Mouse (Mus musculus) mature B cell (primary cell): ENCODE data around the gene Plb1.

ENCODE experiments used
- in situ Hi-C: fragments of 300-500 bp; cut with MboI; formaldehyde crosslinking; loops from 2 replicates; pipeline ENCODE4 v1.14.3; 2019

The Plb1 gene

DNA sequence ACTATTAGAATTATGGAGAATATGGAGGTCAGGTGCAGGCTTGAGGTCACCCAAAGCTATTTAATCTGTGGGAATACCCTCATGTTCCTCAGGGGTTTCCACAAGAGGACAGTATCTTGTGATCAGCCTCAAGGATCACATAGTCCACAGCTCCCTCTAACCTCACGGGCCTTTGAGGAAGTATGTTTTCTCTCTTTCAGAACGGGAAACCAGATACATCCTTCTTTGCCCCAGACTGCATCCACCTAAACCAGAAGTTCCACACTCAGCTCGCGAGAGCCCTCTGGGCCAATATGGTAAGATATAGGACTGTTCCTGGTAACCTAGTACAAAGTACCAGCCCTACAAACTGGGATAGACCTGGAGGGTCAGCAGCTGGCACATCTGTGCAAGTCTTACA, 100.1 kb downstream of the Plb1 start:
- in situ Hi-C loops = no loop called here

DNA sequence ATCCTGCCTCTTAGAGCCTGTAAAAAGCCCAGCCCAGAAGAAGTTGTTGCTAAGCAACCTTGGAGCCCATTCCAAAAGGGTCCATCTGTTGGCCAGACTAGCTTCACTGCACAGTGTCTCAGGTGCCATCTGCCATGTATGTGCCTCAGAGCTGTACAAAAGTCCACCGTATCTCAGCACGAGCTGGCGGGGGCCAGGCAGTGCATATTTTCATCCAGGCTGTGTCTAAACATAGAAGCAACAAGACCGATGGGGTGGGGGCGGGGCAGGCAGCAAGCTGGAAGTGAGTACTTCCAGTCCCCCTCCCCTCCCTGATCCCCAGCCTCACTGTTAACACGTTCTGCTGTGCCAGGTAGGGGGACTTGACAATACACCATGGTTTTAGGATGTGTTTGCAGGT, 102.7 kb downstream of the Plb1 start:
- in situ Hi-C loops = no loop called here

DNA sequence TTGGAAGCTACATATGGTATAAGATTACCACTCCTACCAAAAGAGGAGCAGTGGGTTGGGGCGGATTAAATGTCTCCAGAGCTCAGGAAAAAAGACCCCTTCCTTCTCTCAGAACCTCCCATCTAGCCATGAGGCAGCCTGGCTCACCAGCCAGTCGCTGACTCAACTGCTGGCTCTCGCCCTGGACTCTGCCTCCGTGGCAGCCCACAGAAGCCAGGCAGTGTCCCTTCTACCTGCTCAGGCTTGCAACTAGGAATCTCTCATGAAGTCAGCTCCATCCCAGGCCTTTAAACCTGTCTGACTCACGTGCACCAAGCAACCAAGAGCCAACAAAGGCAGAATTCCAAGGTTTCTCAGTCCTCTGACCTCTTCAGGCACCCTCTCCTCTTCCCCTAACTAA, 103.6 kb downstream of the Plb1 start:
- in situ Hi-C loops = no loop called here

DNA sequence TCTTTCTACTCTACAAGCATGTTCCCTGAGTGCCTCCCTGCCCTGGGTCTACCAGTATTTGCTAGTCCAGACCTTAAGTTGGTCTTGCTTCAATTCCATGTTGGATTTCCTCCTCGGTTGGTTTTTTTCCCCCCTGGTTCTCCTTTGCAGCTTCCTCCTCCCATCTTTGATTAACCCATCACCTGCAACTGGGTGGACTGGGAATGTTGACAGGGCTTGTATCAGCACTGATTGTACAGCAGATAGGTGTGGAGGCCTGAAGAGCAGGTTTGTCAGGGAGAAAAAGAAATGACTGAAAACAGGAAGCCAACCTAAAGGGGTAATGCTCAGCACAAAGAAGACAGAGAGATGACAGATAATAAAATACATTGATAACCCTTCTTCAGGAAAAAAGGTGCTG, 104.8 kb downstream of the Plb1 start:
- in situ Hi-C loops = no loop called here

DNA sequence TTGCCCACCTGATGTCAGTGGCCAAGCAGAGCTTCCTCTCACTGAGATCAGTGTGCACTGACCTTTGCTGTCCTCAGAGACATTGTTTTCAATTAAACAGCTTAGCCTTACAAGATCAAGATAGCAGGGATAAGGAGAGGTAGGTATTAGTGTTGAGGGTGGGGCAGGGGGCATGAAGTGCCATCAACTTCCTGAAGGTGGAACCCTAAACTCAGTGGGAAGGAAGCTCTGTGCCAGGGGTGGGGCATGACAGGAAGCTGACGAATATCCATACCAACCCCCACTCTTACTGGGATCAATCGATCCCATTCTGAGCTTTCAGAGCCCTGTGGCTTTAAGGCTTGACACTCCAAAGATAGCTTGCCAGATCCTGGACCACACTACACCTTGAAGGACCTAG, 105.8 kb downstream of the Plb1 start:
- in situ Hi-C loops = no loop called here

DNA sequence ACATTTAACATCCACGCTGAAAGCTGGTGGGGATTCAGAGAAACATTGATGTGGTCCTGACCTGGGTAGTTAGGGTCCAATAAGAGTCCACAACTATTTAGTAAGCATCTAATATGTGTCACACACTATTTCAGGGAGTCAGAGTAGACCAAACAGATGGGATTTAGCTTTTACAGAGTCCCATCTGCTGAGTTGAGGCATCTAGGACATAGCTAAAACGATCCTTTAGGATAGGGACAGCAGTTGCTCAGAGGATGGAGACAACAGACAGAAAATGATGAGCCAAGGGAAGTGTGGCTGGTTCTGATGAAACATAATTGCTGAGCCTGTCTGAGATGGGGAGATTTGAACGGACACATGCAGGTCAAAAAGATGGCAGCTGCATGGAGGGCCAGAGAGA, 106.3 kb downstream of the Plb1 start:
- in situ Hi-C loops = no loop called here

DNA sequence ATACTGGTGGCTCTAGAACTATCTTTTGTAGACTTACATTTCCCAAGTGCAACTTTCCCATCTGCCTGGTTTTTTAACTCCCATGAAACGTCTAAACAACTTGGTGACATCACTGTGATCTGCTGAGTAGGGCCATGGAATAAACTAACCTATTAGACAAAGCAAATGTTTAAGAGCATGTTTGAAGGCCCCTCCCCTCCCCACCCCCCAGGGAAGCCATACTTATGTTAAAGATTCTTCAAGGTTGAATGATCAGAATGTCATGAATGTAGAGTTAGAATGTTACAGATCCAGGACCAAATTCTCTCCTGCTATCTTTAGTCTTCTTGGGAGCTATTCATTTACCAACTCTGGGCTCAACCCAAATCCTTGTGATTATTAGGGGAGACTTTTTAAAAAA, 107.7 kb downstream of the Plb1 start:
- in situ Hi-C loops = no loop called here

DNA sequence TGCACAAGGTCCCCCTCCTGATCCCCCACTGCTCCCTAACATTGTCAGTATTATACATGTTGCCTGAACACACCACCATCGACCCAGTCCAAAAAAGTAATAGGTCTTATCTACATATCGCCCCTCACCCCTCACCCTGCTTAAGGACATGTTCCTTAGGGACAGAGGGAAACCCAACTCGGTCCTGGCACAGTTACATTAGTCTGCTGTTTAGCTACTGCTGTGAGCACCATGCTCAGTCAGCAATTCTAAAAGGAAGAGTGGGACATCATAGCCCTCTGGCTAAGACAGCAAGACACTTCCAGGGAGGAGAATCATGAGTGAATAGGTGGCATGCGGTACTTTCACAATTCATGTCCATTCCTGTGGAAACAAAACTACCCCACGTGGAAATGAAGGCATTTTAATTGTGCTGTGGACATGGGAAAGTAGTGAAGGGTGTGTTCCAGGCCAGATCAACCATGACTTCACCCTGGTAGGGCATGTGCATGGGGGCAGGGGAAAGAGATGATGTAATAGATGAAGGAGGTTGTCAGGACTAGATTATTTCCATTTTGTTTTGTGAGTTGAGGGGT, 110.3 kb downstream of the Plb1 start:
- in situ Hi-C loops = no loop called here

DNA sequence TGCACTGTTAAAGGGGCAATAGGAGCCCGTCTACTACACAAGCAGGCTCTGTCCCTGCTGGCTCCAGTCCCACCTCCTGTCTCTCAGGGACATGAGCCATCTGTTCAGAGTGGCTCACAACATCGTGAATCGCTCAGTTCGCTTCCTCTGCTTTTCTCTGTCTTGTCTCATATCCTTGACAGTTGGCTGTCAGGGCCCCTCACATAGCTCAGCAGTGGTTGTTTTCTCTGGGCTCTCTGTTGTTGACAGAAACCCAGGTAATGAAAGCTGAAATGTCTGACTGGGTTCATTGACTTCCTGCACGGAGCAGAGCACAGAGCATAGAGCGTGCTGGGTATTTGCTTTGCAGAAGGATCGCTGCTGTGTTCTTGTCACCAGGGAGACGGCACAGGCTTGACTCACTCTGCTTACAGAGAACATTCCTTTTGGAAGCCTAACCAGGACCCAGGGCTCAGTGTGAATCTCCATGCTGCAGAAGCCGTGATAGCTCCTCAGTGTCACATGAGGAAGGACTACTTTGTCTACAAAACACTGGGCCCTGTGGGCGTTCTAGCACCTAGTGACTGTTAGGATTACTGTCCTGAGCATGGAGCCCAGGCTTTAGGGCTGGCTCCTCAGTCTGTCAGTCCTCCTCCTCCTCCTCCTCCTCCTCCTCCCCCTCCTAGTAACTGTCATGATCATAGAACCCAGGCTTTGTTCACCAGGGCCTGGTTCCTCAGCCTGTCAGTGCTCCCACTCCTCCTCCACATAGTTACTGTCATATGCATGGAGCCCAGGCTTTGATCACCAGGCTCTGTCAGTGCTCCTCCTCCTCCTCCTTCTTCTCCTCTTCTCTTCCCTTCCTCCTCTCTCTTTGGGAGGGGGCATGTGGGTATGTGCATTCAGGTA, 113.8 kb downstream of the Plb1 start:
- in situ Hi-C loops = no loop called here

DNA sequence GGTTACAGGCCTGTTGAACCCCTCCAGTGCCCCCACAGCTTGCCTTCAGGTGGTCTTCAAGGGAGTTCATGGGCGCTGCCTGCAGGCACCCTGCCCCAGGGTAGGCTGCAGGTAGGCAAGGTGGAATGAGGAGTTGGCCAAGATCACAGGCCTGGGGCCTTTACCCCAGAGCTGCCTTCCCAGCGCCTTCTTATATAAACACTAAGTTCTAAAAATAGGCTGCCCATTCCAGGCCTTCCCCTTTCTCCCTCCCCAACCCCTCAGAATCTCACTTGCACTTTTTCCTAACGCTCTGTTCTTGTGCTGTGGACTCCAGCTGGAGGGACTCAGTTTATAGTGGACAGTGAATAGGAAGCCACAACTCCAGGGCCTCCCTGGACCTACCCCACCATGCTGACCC, 117.2 kb downstream of the Plb1 start:
- in situ Hi-C loops = no loop called here

DNA sequence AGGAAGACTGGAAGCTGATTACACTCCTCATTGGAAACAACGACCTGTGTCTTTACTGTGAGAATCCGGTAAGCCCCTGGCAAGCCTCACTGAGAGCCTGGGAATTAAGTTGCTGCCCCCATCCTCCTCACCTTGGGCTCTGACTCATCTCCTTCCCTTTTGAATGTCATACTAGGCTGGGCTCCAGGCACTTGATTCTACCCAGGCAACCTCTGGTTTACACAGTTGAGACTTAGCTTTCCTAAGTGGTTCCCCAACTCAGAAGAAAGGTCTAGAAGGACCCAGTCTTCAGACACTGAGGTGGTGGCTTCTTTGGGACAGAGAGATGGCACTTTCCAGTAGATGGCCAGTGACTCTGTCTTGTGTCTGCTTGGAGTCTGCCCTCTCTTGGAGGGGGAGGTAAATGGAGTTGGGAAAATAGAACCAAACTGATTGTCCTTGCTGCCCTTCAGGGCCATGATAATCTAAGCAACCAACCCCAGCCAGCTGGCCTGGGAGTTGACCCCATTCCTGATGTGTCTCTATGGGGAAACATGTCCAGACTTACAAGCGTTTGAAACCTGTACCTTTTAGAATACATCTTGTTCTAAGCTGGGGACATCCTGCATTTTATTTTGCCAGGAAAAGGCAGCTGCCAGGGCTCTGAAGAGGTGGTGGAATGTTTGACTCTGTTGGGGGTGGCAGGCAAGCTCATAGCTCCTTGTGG, 118.2 kb downstream of the Plb1 start:
- in situ Hi-C loops = no loop called here

DNA sequence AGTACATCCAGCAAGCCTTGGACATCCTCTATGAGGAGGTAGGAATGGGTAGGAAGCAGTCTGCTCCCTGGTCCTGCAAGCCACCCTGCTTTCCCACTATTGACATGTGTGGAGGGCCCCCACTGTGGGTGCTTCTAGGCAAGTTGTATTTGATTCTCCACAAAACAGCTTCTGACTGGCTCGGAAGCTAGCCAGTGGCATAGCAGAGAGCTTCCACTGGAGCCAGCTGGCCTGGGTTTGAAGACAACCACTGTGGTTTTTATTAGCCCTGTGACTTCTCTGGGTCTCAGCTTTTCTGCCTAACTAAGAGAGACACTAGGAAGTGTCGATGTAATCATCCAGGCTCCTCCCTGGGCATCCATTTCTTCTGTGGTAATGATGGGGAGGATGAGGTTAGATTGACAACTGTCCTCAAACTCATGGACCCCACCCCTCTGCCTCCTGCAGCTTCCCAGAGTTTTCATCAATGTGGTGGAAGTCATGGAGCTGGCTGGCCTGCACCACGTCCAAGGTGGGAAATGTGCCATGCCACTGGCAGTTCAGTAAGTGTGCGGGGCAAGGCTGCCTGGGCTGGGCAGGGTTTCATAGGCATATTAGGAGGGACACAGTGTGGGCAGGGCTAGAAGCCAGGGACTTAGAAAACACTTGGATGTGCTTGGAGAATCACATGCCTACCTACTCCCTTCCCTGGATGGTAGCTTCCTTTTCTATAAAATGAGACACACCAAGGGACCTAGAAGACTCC, 119.4 kb downstream of the Plb1 start:
- in situ Hi-C loops = no loop called here

DNA sequence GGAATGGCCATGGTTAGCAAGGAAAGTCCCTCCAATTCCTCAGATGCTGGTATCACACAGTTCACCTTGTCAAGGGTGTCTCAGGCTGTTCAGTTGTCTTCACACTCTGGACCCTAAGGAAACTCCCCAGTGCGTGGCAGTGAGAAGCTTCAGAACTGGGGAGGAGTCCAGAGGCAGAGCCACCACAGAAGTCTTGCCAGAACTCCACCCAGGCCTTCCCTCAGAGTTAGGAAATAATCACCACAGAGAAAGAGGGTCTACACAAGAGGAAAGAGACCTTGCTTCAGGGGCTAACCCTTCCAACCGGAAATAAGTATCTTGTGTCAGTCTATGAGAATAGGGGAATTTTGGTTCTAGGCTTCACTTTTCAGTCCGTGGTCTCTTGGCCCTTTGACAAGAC, 120.3 kb downstream of the Plb1 start:
- in situ Hi-C loops = no loop called here

DNA sequence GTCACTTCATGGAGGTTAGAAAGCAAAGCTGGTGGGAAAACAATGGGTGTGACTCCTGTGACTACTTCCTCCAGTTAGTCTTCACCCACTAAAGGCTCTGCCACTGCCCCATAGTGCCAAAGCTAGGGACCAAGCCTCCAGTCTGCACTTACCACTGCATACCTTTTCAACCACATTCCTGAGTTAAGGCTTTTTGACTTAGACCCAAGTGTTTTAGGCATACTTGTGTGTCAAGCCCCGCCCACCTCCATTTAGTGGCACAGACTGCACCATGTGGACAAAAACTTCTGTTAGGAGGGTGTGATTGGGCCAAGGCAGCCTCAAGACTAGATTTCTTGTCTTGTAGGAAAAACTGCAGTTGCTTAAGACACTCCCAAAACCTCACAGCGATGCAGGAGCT, 120.8 kb downstream of the Plb1 start:
- in situ Hi-C loops = no loop called here

DNA sequence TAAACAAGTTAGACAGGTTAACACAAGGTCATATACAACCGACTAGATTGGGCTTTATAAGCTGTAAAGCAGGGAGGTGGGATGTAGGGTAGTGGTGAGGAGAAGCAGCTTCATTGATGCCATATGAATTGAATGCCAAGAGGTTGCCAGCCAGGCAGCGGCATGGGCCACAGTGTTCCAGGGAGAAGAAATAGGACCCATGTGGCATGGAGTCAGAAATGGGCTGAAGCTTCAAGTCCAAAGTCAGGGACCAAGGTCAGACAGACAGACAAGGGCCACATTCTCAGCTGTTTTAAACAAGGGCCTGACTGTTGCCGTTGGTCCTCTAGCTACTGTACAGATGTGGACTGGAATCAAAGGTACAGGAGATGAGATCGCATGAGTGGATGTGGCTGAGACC, 128.0 kb downstream of the Plb1 start:
- in situ Hi-C loops = no loop called here

DNA sequence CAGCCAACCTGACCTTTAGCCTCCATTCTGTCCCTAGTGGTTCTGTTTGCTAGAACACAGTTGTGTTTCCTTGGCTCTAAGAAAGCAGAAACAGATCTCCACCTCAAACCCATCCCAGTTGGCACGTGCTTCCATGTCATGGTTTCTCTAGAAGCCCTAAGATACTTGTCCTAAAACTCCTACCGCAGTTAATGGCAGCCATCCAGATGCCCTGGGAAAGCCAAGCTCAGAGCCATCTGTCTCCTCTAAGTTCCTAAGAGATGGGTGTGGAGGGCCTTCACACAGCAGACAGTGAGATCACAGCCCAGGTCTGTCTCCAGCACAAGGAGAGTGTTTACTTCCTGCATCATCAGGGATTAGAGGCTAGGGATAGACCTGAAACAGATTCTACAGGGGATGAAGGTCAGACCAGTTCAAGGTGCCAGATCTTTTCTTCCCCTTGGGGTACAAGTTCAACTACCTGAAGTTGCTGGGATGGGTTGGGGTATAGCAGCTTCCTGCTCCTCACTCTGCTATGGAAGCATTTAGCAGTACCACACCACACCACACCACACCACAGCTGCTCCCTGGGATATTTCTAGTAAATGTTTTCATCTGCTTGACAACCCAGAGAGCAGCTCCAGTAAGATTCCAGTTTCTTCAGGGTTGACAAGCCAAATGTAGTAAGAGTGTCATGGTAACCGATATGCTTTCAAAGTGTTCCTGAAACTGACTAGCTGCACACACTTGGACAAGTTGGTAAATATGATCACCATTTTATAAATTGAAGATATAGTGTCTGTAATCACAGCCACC, 129.1 kb downstream of the Plb1 start:
- in situ Hi-C loops = no loop called here

DNA sequence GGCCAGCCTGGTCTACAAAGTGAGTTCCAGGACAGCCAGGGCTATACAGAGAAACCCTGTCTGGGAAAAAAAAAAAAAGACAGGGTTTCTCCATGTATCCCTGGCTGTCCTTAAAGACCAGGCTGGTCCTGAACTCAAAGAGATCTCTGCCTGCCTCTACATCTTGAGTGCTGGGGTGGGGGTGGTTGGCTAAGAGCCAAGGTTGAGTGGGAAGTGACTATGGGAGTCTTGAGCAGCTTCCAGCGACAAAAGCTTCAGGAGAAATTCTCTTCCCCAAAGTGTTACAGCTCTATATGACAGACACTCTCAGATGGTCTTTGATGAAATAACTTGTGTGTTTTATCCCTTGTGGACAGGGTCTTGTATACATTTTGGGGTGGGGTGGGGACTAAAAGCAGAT, 136.9 kb downstream of the Plb1 start:
- in situ Hi-C loops = no loop called here

DNA sequence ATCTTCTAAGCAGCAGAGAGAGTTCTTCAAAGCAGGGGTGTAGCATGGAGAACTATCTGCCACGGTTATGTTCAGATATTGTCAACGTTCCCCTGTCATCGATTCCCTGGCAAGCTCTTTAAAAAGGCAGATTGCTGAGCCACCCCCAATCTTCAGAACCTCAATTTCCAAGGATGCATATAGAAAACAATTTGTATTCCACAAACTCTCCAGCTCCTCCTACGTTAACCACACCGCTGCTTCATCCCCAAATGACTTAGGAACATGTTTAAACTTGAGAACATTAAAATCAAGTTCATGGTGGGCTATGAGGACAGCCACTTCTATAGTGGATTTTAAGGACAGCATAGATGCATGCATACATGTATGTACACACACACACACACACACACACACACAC, 138.7 kb downstream of the Plb1 start:
- in situ Hi-C loops = no loop called here

DNA sequence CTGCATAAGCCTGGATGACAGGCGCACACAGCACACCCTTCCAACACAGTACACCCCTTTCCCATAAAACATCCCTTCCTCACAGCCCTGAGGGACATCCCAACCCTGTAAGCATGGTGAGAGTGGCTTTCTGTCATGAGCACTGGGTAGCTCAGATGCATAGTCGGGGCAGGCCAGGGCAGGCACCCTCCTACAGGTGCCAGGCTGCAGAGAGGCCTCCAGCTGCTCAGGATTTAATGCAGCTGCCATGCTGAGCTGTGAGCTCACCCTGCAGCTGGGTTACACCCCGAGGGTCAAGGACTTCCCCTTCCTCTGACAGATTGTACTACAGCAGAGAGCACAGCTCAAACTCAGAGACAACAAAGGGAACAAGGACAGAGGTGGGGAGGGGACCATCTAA, 146.0 kb downstream of the Plb1 start:
- in situ Hi-C loops = no loop called here

DNA sequence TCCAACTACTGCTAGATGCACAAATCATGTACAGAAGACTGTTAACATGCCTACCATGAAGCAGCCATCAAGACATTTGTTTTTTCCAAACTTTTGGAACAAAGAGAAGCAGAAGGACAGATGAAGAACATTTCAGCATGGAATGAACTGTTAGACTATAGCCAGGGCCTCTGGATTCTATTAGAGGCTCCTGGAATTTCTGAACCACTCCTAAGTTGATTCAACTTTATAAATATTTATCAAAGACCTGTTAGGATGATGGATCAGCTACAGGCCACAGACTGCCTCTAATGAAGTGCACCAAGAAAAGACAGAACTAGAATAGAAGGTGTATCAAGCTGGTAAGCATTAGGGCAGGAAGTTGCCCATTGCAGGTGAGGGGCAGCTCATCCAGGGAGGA, 156.1 kb downstream of the Plb1 start:
- in situ Hi-C loops = no loop called here

DNA sequence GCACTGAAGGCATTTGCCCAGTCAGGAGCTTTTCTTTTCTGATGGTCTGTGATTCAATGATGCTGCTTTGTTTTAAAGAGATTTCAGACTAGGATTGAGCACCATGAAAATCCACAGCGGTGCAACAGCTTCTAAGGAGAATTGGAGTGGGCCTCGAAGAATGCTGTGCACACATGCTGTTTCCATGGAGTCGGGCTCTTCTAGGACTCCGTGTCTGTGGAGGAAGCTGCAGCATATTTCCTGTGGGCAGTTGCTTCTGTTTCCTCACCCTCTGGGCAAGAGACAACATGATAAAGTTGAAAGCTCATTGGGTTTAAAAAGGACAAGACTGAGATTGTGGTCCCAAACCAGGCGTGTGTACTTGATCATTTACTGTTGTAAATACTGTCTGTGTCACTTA, 157.8 kb downstream of the Plb1 start:
- in situ Hi-C loops = no loop called here

DNA sequence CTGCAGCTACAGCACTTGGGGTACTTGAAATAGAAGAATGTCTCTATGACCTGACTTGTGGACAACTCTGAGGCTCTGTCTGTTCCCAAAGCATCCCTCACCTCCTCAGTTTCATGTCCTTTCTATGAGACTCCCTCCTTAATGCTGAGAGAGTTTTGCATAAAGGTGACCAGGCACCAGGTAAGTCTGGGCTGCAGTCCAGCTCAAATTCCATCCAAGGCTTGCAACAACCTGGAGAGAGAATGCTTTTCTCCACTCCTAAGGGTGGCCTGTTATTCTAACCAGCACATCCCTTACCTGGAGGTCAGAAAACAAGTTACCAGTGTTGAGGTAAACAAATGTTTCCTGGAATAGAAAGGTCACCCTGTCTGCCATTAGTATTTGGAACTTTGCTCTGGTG, 159.8 kb downstream of the Plb1 start:
- in situ Hi-C loops = no loop called here
